Mouse (Mus musculus): ENCODE measurements around the gene Rab40c.

- TF ChIP-seq CTCF (IDR thresholded peaks at IDR 0.05; ENCODE audit: low read depth) (no peak), EP300 (optimal IDR thresholded peaks at IDR 0.05) (no peak)
Observed at GRCm38 (mm10) chr17:25918037-25918750, 1.3 kb downstream of the Rab40c start.

Measured in stomach, postnatal 0 days (tissue).